In the genomic region with DNA sequence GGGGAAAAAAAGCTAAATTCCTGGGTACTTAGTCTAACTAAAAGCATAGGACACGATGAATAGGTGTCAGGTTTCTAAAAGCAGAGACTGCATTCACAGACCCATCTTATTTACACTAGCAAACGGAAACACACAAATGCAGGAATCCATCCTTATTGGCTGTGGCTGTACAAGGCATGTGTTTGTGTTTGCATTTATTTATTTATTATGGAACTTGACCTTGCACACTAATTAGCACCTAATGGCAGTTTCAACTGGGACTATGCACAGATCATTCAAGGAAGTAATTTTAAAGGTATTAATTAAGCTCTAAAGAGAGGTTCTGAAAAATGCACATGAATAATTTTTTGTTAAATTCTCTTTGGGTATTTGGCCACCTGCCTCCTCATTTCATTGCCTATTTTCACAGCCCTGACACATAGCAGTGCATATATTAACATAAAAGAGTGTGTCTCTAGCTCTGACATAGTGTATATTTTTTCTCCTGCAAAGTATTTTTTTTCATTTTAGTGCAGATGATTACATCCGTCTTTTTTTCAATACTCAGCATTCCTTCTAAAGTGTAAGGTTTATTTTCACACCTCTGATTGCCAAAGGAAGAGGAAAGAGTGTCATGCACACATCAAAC, we compare ENCODE assay signal across 26 mouse cellular contexts.
DNase-seq lines count a peak whose midpoint lies in the region; ATAC-seq and TF ChIP-seq lines count a peak whose summit lies in the region.
"Had no signal": no experiment of that assay in that cellular context is flagged by ENCODE, and none has a peak within 500 bp of the region (broad histone marks: within the 10 kb centered on the region; RNA-seq: fewer than 3 reads in every experiment).

No protein-coding gene starts in this region.

- no peaks in the 10 kb centered on the region for H3K27me3 ChIP-seq in hindbrain, embryonic 12.5 days
- no peaks in the 10 kb centered on the region for H3K27me3 ChIP-seq in hindbrain, embryonic 13.5 days
- no peaks in the 10 kb centered on the region for H3K27me3 ChIP-seq in forebrain, embryonic 15.5 days
- H3K27me3 ChIP-seq in lung, postnatal 0 days (replicated peaks; ENCODE audit: insufficient read depth, low read length) = no peaks in the 10 kb centered on the region
- H3K27me3 ChIP-seq: CH12.LX had no signal

- no peak overlapping the region for H3K4me2 ChIP-seq in hindbrain, embryonic 12.5 days (replicated peaks)
- no peak overlapping the region for H3K4me2 ChIP-seq in hindbrain, embryonic 13.5 days
- no peak overlapping the region for H3K4me2 ChIP-seq in forebrain, embryonic 15.5 days (replicated peaks)
- no peak overlapping the region for H3K4me2 ChIP-seq in lung, postnatal 0 days (replicated peaks; ENCODE audit: low read depth, low read length)
- H3K4me2 ChIP-seq: heart, embryonic 11.5 days; liver, embryonic 11.5 days had no signal

- H3K36me3 ChIP-seq in hindbrain, embryonic 12.5 days = no peaks in the 10 kb centered on the region
- no peaks in the 10 kb centered on the region for H3K36me3 ChIP-seq in hindbrain, embryonic 13.5 days
- no peaks in the 10 kb centered on the region for H3K36me3 ChIP-seq in forebrain, embryonic 15.5 days
- H3K36me3 ChIP-seq in lung, postnatal 0 days (ENCODE audit: insufficient read depth, low read length) = no peaks in the 10 kb centered on the region
- H3K36me3 ChIP-seq: G1E had no signal

- no peaks in the 10 kb centered on the region for H3K9me3 ChIP-seq in hindbrain, embryonic 12.5 days (replicated peaks)
- no peaks in the 10 kb centered on the region for H3K9me3 ChIP-seq in hindbrain, embryonic 13.5 days
- H3K9me3 ChIP-seq in forebrain, embryonic 15.5 days = no peaks in the 10 kb centered on the region
- no peaks in the 10 kb centered on the region for H3K9me3 ChIP-seq in lung, postnatal 0 days (ENCODE audit: low read length)
- H3K9me3 ChIP-seq: G1E had no signal

- H3K4me3 ChIP-seq in hindbrain, embryonic 12.5 days = no peak overlapping the region
- H3K4me3 ChIP-seq in hindbrain, embryonic 13.5 days = no peak overlapping the region
- no peak overlapping the region for H3K4me3 ChIP-seq in forebrain, embryonic 15.5 days
- no peak overlapping the region for H3K4me3 ChIP-seq in lung, postnatal 0 days (ENCODE audit: low read depth, low read length)
- H3K4me3 ChIP-seq: left cerebral cortex, adult 2 months had no signal

- DNase-seq in brain, adult 2 months (ENCODE audit: low read depth, low spot score) = peak; percentile 34
- peak; percentile 16 for DNase-seq in brain, embryonic 18.5 days (ENCODE audit: low read depth, low spot score)
- no peak for DNase-seq in layer of hippocampus, adult 9-11 months
- DNase-seq in lung, postnatal 0 days (ENCODE audit: low spot score) = no peak
- DNase-seq: B cell, adult 2 months; cerebellum, adult 8-10 months; gastrocnemius, postnatal 14 days; heart, adult 11 months; kidney, adult 9 months; kidney, postnatal 36 days; liver, postnatal 0 days; lung, postnatal 10 days; right cerebral cortex, postnatal 14 days had no signal

- WGBS in hindbrain, embryonic 12.5 days = 44% methylated on average over 3 of the region's 3 CpGs
- WGBS in hindbrain, embryonic 13.5 days = 52% methylated on average over 3 of the region's 3 CpGs
- 17% methylated on average over 3 of the region's 3 CpGs for WGBS in forebrain, embryonic 15.5 days
- 45% methylated on average over 3 of the region's 3 CpGs for WGBS in lung, postnatal 0 days

- no peak for TF ChIP-seq EP300 in lung, postnatal 0 days (IDR thresholded peaks at IDR 0.05)

- no peak for TF ChIP-seq CTCF in lung, postnatal 0 days (IDR thresholded peaks at IDR 0.05)

- peak; percentile 58; the same call in 1 of the 2 replicates for ATAC-seq in hindbrain, embryonic 12.5 days (ENCODE audit: low FRiP score)
- ATAC-seq in hindbrain, embryonic 13.5 days (ENCODE audit: low FRiP score) = no peak
- peak; percentile 94 for ATAC-seq in forebrain, embryonic 15.5 days (replicated peaks)
- no peak for ATAC-seq in megakaryocyte-erythroid progenitor cell, adult 5-6 weeks (replicated peaks; ENCODE audit: low FRiP score, low TSS enrichment, poor library complexity, severe bottlenecking)
- no peak for ATAC-seq in lung, postnatal 0 days
- ATAC-seq: hindbrain, postnatal 0 days; intestine, embryonic 16.5 days; liver, postnatal 0 days; Patski had no signal

- H3K4me1 ChIP-seq in hindbrain, embryonic 12.5 days = no peaks in the 10 kb centered on the region
- H3K4me1 ChIP-seq in hindbrain, embryonic 13.5 days (replicated peaks) = no peaks in the 10 kb centered on the region
- peaks cover 10% of the 10 kb centered on the region for H3K4me1 ChIP-seq in forebrain, embryonic 15.5 days
- no peaks in the 10 kb centered on the region for H3K4me1 ChIP-seq in lung, postnatal 0 days (ENCODE audit: insufficient read depth, low read depth, low read length)

- no peak overlapping the region for H3K27ac ChIP-seq in hindbrain, embryonic 12.5 days
- H3K27ac ChIP-seq in hindbrain, embryonic 13.5 days = no peak overlapping the region
- peak overlapping the region; percentile 54 for H3K27ac ChIP-seq in forebrain, embryonic 15.5 days (replicated peaks)
- no peak overlapping the region for H3K27ac ChIP-seq in lung, postnatal 0 days (ENCODE audit: low read length)
- H3K27ac ChIP-seq: hindbrain, postnatal 0 days; left cerebral cortex, adult 2 months; stomach, postnatal 0 days had no signal

- H3K9ac ChIP-seq in hindbrain, embryonic 12.5 days = no peak overlapping the region
- no peak overlapping the region for H3K9ac ChIP-seq in hindbrain, embryonic 13.5 days
- H3K9ac ChIP-seq in forebrain, embryonic 15.5 days (replicated peaks) = no peak overlapping the region
- H3K9ac ChIP-seq in lung, postnatal 0 days (replicated peaks; ENCODE audit: low read depth) = no peak overlapping the region
- H3K9ac ChIP-seq: liver, postnatal 0 days had no signal

Comparison
In these comparisons a context has a peak if more than half of its experiments do, and no peak if none do; other contexts are left out.
1. ATAC-seq: peak in hindbrain, embryonic 12.5 days (single experiment) and forebrain, embryonic 15.5 days (single experiment); none in hindbrain, embryonic 13.5 days (single experiment), megakaryocyte-erythroid progenitor cell, adult 5-6 weeks (single experiment) and lung, postnatal 0 days (single experiment).
2. DNase-seq: peak in brain, adult 2 months (single experiment) and brain, embryonic 18.5 days (single experiment); none in layer of hippocampus, adult 9-11 months (single experiment) and lung, postnatal 0 days (single experiment).